24 mouse cellular contexts compared by ENCODE assay signal in genomic region chr16:13714910-13715309, GRCm38 (mm10). TPM values are rescaled to one million over a fixed set of nuclear protein-coding genes. Genes with fewer than 3 reads are reported as not detected.
DNase-seq lines count a peak whose midpoint lies in the region; ATAC-seq and TF ChIP-seq lines count a peak whose summit lies in the region.
"Had no signal": no experiment of that assay in that cellular context is flagged by ENCODE, and none has a peak within 500 bp of the region (broad histone marks: within the 10 kb centered on the region; RNA-seq: fewer than 3 reads in every experiment).

No protein-coding gene starts in this region.

- H3K27me3 ChIP-seq in intestine, embryonic 14.5 days (replicated peaks; ENCODE audit: control insufficient read depth, insufficient read depth, low read length) = no peaks in the 10 kb centered on the region
- H3K27me3 ChIP-seq in stomach, embryonic 16.5 days (ENCODE audit: control insufficient read depth, insufficient read depth, low read length) = no peaks in the 10 kb centered on the region
- H3K27me3 ChIP-seq in forebrain, embryonic 11.5 days (ENCODE audit: control insufficient read depth, insufficient read depth, low read length) = no peaks in the 10 kb centered on the region
- H3K27me3 ChIP-seq: embryonic facial prominence, embryonic 12.5 days; heart, embryonic 13.5 days; hindbrain, embryonic 13.5 days had no signal

- peak; percentile 72; the same call in 1 of the 2 replicates for ATAC-seq in intestine, embryonic 14.5 days (replicated peaks; ENCODE audit: low FRiP score, low TSS enrichment, low read depth)
- ATAC-seq in stomach, embryonic 16.5 days (ENCODE audit: insufficient read depth, low FRiP score) = peak; percentile 84; the same call in 1 of the 2 replicates
- ATAC-seq in forebrain, embryonic 11.5 days (replicated peaks; ENCODE audit: low FRiP score) = no peak
- ATAC-seq: CD4-positive, CD25-positive, alpha-beta regulatory T cell, adult 4 months; forebrain, embryonic 14.5 days; hindbrain, postnatal 0 days had no signal

- DNase-seq in heart, adult 11 months = peak; percentile 54
- DNase-seq in heart, postnatal 36 days = no peak
- no peak for DNase-seq in intestine, embryonic 14.5 days (ENCODE audit: low spot score)
- DNase-seq in large intestine, adult 2 months (ENCODE audit: low read depth, low spot score) = peak; percentile 90
- DNase-seq in gastrocnemius, postnatal 14 days = no peak
- no peak for DNase-seq in left cerebral cortex, adult 2 months (ENCODE audit: extremely low spot score in 1 of 2, low spot score in 2 of 2)
- DNase-seq in forebrain, embryonic 11.5 days (ENCODE audit: low spot score) = no peak
- DNase-seq: adrenal gland, postnatal 10 days; B cell, adult 2 months; cerebellum, adult 11-12 months; cerebellum, adult 9-10 months; cerebellum, postnatal 25 days; gastrocnemius, postnatal 10 days; heart, postnatal 4 days had no signal

- H3K9ac ChIP-seq in intestine, embryonic 14.5 days (ENCODE audit: low read length) = no peak overlapping the region
- no peak overlapping the region for H3K9ac ChIP-seq in stomach, embryonic 16.5 days (ENCODE audit: low read length)
- no peak overlapping the region for H3K9ac ChIP-seq in forebrain, embryonic 11.5 days (ENCODE audit: low read length)
- H3K9ac ChIP-seq: embryonic facial prominence, embryonic 12.5 days; heart, embryonic 13.5 days; hindbrain, embryonic 13.5 days had no signal

- intact Hi-C loops in heart, postnatal 36 days (cut with DNase I) = no loop called here
- intact Hi-C loops in gastrocnemius, postnatal 14 days (cut with DNase I; ENCODE audit: low total_unique reads) = no loop called here
- intact Hi-C loops in left cerebral cortex, adult 2 months (cut with DNase I) = no loop called here

- 64% methylated on average over 3 of the region's 3 CpGs for WGBS in intestine, embryonic 14.5 days
- 29% methylated on average over 3 of the region's 3 CpGs for WGBS in large intestine, adult 2 months
- 76% methylated on average over 3 of the region's 3 CpGs for WGBS in stomach, embryonic 16.5 days
- 97% methylated on average over 3 of the region's 3 CpGs for WGBS in forebrain, embryonic 11.5 days

- no peaks in the 10 kb centered on the region for H3K36me3 ChIP-seq in intestine, embryonic 14.5 days (ENCODE audit: control insufficient read depth, insufficient read depth, low read length)
- no peaks in the 10 kb centered on the region for H3K36me3 ChIP-seq in stomach, embryonic 16.5 days (ENCODE audit: control insufficient read depth, insufficient read depth, low read length)
- no peaks in the 10 kb centered on the region for H3K36me3 ChIP-seq in forebrain, embryonic 11.5 days (ENCODE audit: control insufficient read depth, insufficient read depth, low read length)
- H3K36me3 ChIP-seq: embryonic facial prominence, embryonic 12.5 days; heart, embryonic 13.5 days; hindbrain, embryonic 13.5 days had no signal

- H3K9me3 ChIP-seq in intestine, embryonic 14.5 days (ENCODE audit: control insufficient read depth, low read length) = no peaks in the 10 kb centered on the region
- H3K9me3 ChIP-seq in stomach, embryonic 16.5 days (replicated peaks; ENCODE audit: control insufficient read depth, low read length) = no peaks in the 10 kb centered on the region
- no peaks in the 10 kb centered on the region for H3K9me3 ChIP-seq in forebrain, embryonic 11.5 days (ENCODE audit: control insufficient read depth, low read length)
- H3K9me3 ChIP-seq: embryonic facial prominence, embryonic 12.5 days; heart, embryonic 13.5 days; hindbrain, embryonic 13.5 days had no signal

- no peak overlapping the region for H3K4me2 ChIP-seq in intestine, embryonic 14.5 days (ENCODE audit: low read length)
- no peak overlapping the region for H3K4me2 ChIP-seq in stomach, embryonic 16.5 days (ENCODE audit: low read depth, low read length)
- H3K4me2 ChIP-seq in forebrain, embryonic 11.5 days (ENCODE audit: low read depth, low read length, severe bottlenecking) = no peak overlapping the region
- H3K4me2 ChIP-seq: embryonic facial prominence, embryonic 12.5 days; heart, embryonic 13.5 days; hindbrain, embryonic 13.5 days had no signal

- no peak for TF ChIP-seq CTCF in left cerebral cortex, adult 2 months (IDR thresholded peaks at IDR 0.05)

- H3K4me3 ChIP-seq in intestine, embryonic 14.5 days (ENCODE audit: low read depth, low read length) = no peak overlapping the region
- H3K4me3 ChIP-seq in stomach, embryonic 16.5 days (replicated peaks; ENCODE audit: low read length) = no peak overlapping the region
- H3K4me3 ChIP-seq in left cerebral cortex, adult 2 months = no peak overlapping the region
- no peak overlapping the region for H3K4me3 ChIP-seq in forebrain, embryonic 11.5 days (ENCODE audit: low read depth, low read length)
- H3K4me3 ChIP-seq: embryonic facial prominence, embryonic 12.5 days; heart, embryonic 13.5 days; hindbrain, embryonic 13.5 days had no signal

- H3K4me1 ChIP-seq in intestine, embryonic 14.5 days (replicated peaks; ENCODE audit: control insufficient read depth, insufficient read depth, low read length) = no peaks in the 10 kb centered on the region
- 0 out of 2 replicates have a peak, but pooled peaks cover 3% of the 10 kb centered on the region for H3K4me1 ChIP-seq in stomach, embryonic 16.5 days (ENCODE audit: control insufficient read depth, insufficient read depth, low read length)
- no peaks in the 10 kb centered on the region for H3K4me1 ChIP-seq in forebrain, embryonic 11.5 days (replicated peaks; ENCODE audit: control insufficient read depth, insufficient read depth, low read length)
- H3K4me1 ChIP-seq: embryonic facial prominence, embryonic 12.5 days; heart, embryonic 13.5 days; hindbrain, embryonic 13.5 days had no signal

- H3K27ac ChIP-seq in intestine, embryonic 14.5 days (ENCODE audit: low read depth) = no peak overlapping the region
- H3K27ac ChIP-seq in stomach, embryonic 16.5 days (ENCODE audit: low read length) = peak overlapping the region; percentile 56
- H3K27ac ChIP-seq in left cerebral cortex, adult 2 months = no peak overlapping the region
- no peak overlapping the region for H3K27ac ChIP-seq in forebrain, embryonic 11.5 days (ENCODE audit: low read depth, low read length)
- H3K27ac ChIP-seq: embryonic facial prominence, embryonic 12.5 days; heart, embryonic 13.5 days; hindbrain, embryonic 13.5 days; hindbrain, postnatal 0 days had no signal

RNA-seq across cellular contexts. Expression of gene Pla2g10, which starts 15.9 kb away (rescaled TPM):
- total RNA-seq in heart, postnatal 36 days (2021) = not detected
- 0.31 and 0.46 TPM in 2 replicates for polyA plus RNA-seq in intestine, embryonic 14.5 days (2014; fragmentation: Nextera tagmentation; extraction: Ambion mirVana)
- 14.4 and 18.5 TPM in 2 replicates for polyA plus RNA-seq in large intestine, adult 2 months (2012; rRNA removed)
- polyA plus RNA-seq in stomach, embryonic 16.5 days (2015; fragmentation: Nextera tagmentation; extraction: Ambion mirVana) = 43.3 and 59.7 TPM in 2 replicates
- not detected for total RNA-seq in gastrocnemius, postnatal 14 days (2021)
- not detected for total RNA-seq in left cerebral cortex, adult 2 months (2021)
- not detected in 2 replicates for polyA plus RNA-seq in forebrain, embryonic 11.5 days (2014; fragmentation: Nextera tagmentation; extraction: Ambion mirVana)
- total RNA-seq: adrenal gland, postnatal 10 days; gastrocnemius, postnatal 10 days; heart, postnatal 4 days; hindbrain, postnatal 0 days; MEL had no signal
- polyA plus RNA-seq: CD4-positive, CD25-positive, alpha-beta regulatory T cell, adult 4 months; cortical plate, adult 2 months; embryonic facial prominence, embryonic 12.5 days; forebrain, embryonic 14.5 days; heart, postnatal 0 days; hindbrain, postnatal 0 days had no signal

RNA-seq across cellular contexts. Expression of gene 3110001I22Rik, which starts 43.2 kb away (rescaled TPM):
- 1 to 10 TPM; 2.5 to 3.4 TPM for total RNA-seq in heart, postnatal 36 days (2021)
- 5.5 and 6.0 TPM in 2 replicates for polyA plus RNA-seq in intestine, embryonic 14.5 days (2014; fragmentation: Nextera tagmentation; extraction: Ambion mirVana)
- polyA plus RNA-seq in large intestine, adult 2 months (2012; rRNA removed) = 1.6 and 2.2 TPM in 2 replicates
- polyA plus RNA-seq in stomach, embryonic 16.5 days (2015; fragmentation: Nextera tagmentation; extraction: Ambion mirVana) = 4.6 and 4.8 TPM in 2 replicates
- 1 to 10 TPM; 1.7 to 2.3 TPM for total RNA-seq in gastrocnemius, postnatal 14 days (2021)
- total RNA-seq in left cerebral cortex, adult 2 months (2021) = 1 to 10 TPM; 3.9 to 5.3 TPM
- polyA plus RNA-seq in forebrain, embryonic 11.5 days (2014; fragmentation: Nextera tagmentation; extraction: Ambion mirVana) = 9.1 and 9.9 TPM in 2 replicates

RNA-seq across cellular contexts. Expression of gene Bfar, which starts 43.3 kb away (rescaled TPM):
- 10 to 100 TPM; 50.5 to 54.8 TPM for total RNA-seq in heart, postnatal 36 days (2021)
- polyA plus RNA-seq in intestine, embryonic 14.5 days (2014; fragmentation: Nextera tagmentation; extraction: Ambion mirVana) = 43.3 and 50.1 TPM in 2 replicates
- 21.5 and 24.8 TPM in 2 replicates for polyA plus RNA-seq in large intestine, adult 2 months (2012; rRNA removed)
- 41.9 and 47.1 TPM in 2 replicates for polyA plus RNA-seq in stomach, embryonic 16.5 days (2015; fragmentation: Nextera tagmentation; extraction: Ambion mirVana)
- 10 to 100 TPM; 28.2 to 34.2 TPM for total RNA-seq in gastrocnemius, postnatal 14 days (2021)
- 10 to 100 TPM; 34.8 to 40.6 TPM for total RNA-seq in left cerebral cortex, adult 2 months (2021)
- polyA plus RNA-seq in forebrain, embryonic 11.5 days (2014; fragmentation: Nextera tagmentation; extraction: Ambion mirVana) = 41.2 and 48.4 TPM in 2 replicates

RNA-seq across cellular contexts. Expression of gene Parn, which starts 46.9 kb away (rescaled TPM):
- 10 to 100 TPM in 1 of 2 experiments, 1 to 10 TPM in 1; 9.0 to 10.9 TPM for total RNA-seq in heart, postnatal 36 days (2021)
- polyA plus RNA-seq in intestine, embryonic 14.5 days (2014; fragmentation: Nextera tagmentation; extraction: Ambion mirVana) = 40.6 and 41.4 TPM in 2 replicates
- polyA plus RNA-seq in large intestine, adult 2 months (2012; rRNA removed) = 7.5 and 7.6 TPM in 2 replicates
- polyA plus RNA-seq in stomach, embryonic 16.5 days (2015; fragmentation: Nextera tagmentation; extraction: Ambion mirVana) = 38.7 and 42.1 TPM in 2 replicates
- total RNA-seq in gastrocnemius, postnatal 14 days (2021) = 10 to 100 TPM in 1 of 2 experiments, 1 to 10 TPM in 1; 9.0 to 11.8 TPM
- 10 to 100 TPM; 21.0 to 22.8 TPM for total RNA-seq in left cerebral cortex, adult 2 months (2021)
- polyA plus RNA-seq in forebrain, embryonic 11.5 days (2014; fragmentation: Nextera tagmentation; extraction: Ambion mirVana) = 43.3 and 44.1 TPM in 2 replicates

Comparison
In these comparisons a context has a peak if more than half of its experiments do, and no peak if none do; other contexts are left out.
1. DNase-seq: peak in heart, adult 11 months (single experiment) and large intestine, adult 2 months (single experiment); none in heart, postnatal 36 days (0 of 2), intestine, embryonic 14.5 days (single experiment), gastrocnemius, postnatal 14 days (single experiment), left cerebral cortex, adult 2 months (0 of 2) and forebrain, embryonic 11.5 days (single experiment).
2. RNA of gene Pla2g10, which starts 15.9 kb away (polyA plus RNA-seq): 43.3 to 59.7 TPM in stomach, embryonic 16.5 days and 14.4 to 18.5 TPM in large intestine, adult 2 months; 0.31 to 0.46 TPM in intestine, embryonic 14.5 days and not detected in forebrain, embryonic 11.5 days; every median in the first group is over 10 times any median in the second.